Comparison of ENCODE assay signal across 8 mouse cellular contexts in the genomic region with DNA sequence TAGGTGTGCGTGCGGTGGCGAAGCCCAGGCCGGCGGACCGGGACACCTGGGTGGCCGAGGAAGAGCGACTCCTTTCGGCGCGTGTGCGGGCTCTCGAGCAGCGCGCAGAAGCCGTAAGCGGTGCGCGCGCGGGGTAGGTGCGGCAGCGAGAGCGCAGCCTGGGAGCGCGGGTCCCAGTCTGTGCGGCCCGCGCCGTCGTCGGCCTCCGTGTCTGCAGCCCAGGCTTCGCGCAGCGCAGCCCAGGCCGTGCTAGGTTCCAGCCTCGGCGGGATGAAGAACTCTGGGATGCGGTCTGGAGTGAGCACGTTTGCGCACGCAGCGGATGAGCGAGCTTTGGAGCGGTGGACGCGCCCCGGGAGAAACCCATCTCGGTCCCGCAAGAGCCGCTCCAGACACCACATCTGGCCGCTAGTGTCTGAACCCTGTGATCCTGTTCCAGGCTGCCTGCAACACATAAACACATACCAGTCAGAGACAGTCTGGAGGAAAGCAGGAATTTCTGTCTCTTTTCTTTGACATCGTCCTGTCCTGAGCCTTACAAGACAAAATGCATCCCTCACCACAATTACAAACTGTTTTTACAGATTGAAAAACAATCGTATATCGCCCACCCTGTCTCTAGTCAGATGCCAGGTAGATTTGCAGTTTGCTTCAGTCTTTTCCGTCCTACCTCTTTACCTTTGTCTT. TPM values are rescaled to one million over a fixed set of nuclear protein-coding genes. Genes with fewer than 3 reads are reported as not detected.
DNase-seq lines count a peak whose midpoint lies in the region; ATAC-seq and TF ChIP-seq lines count a peak whose summit lies in the region.

No protein-coding gene starts in this region.

- H3K9me3 ChIP-seq in heart, embryonic 10.5 days: 0 out of 2 replicates have a peak, but pooled peaks cover 3% of the 10 kb centered on the region
- H3K9me3 ChIP-seq in ES-E14 (ENCODE audit: control insufficient read depth, insufficient read depth, low read depth, low read length): no peaks in the 10 kb centered on the region
- no peaks in the 10 kb centered on the region for H3K9me3 ChIP-seq in embryonic facial prominence, embryonic 11.5 days (replicated peaks; ENCODE audit: control insufficient read depth, low read length)
- no peaks in the 10 kb centered on the region for H3K9me3 ChIP-seq in midbrain, embryonic 10.5 days (replicated peaks)

- ATAC-seq in embryonic facial prominence, embryonic 11.5 days (replicated peaks; ENCODE audit: insufficient number of reproducible peaks, low FRiP score, low TSS enrichment, low read depth): peak; percentile 31

- H3K4me2 ChIP-seq in embryonic facial prominence, embryonic 11.5 days (ENCODE audit: low read depth, low read length): peak overlapping the region; percentile 95

- peak overlapping the region; percentile 54 for H3K9ac ChIP-seq in ES-E14 (ENCODE audit: insufficient read depth, low read depth, low read length, poor library complexity, severe bottlenecking)
- peak overlapping the region; percentile 58 for H3K9ac ChIP-seq in embryonic facial prominence, embryonic 11.5 days (replicated peaks; ENCODE audit: low read length)

- DNase-seq in heart, embryonic 10.5 days (ENCODE audit: low spot score): no peak
- DNase-seq in heart, adult 9 months (ENCODE audit: low spot score in 2 of 2): no peak
- no peak for DNase-seq in ES-E14 (ENCODE audit: low read depth, low spot score)
- peak; percentile 53 for DNase-seq in embryonic facial prominence, embryonic 11.5 days (ENCODE audit: low spot score)
- DNase-seq in induced T-regulatory cell, adult 2 months (ENCODE audit: low read depth): peak; percentile 34
- no peak for DNase-seq in midbrain, embryonic 10.5 days (ENCODE audit: low spot score)
- DNase-seq in frontal cortex, postnatal 14 days (ENCODE audit: low spot score in 2 of 2): no peak
- DNase-seq in spleen, postnatal 14 days (ENCODE audit: low spot score in 2 of 2): no peak

- H3K36me3 ChIP-seq in heart, embryonic 10.5 days: no peaks in the 10 kb centered on the region
- no peaks in the 10 kb centered on the region for H3K36me3 ChIP-seq in ES-E14 (ENCODE audit: control insufficient read depth, insufficient read depth, low read length, poor library complexity, severe bottlenecking)
- H3K36me3 ChIP-seq in embryonic facial prominence, embryonic 11.5 days (replicated peaks; ENCODE audit: control insufficient read depth, insufficient read depth, low read depth, low read length): no peaks in the 10 kb centered on the region
- no peaks in the 10 kb centered on the region for H3K36me3 ChIP-seq in midbrain, embryonic 10.5 days

- peaks cover 47% of the 10 kb centered on the region for H3K27me3 ChIP-seq in heart, embryonic 10.5 days (ENCODE audit: insufficient read depth, poor library complexity, severe bottlenecking)
- H3K27me3 ChIP-seq in embryonic facial prominence, embryonic 11.5 days (ENCODE audit: control insufficient read depth, insufficient read depth, low read length): peaks cover 20% of the 10 kb centered on the region
- H3K27me3 ChIP-seq in midbrain, embryonic 10.5 days (ENCODE audit: low read depth, poor library complexity, severe bottlenecking): peaks cover 65% of the 10 kb centered on the region

- H3K4me3 ChIP-seq in heart, embryonic 10.5 days: peak overlapping the region; percentile 71
- H3K4me3 ChIP-seq in ES-E14 (ENCODE audit: insufficient read depth in 1 of 2, low read depth in 1 of 2, low read length in 2 of 2, poor library complexity in 1 of 2, severe bottlenecking in 1 of 2): peak overlapping the region; percentile 72 to 78
- peak overlapping the region; percentile 49 for H3K4me3 ChIP-seq in embryonic facial prominence, embryonic 11.5 days (ENCODE audit: low read depth, low read length)
- peak overlapping the region; percentile 60 for H3K4me3 ChIP-seq in midbrain, embryonic 10.5 days

- WGBS in heart, embryonic 10.5 days: under 1% methylated on average over 55 of the region's 57 CpGs
- WGBS in embryonic facial prominence, embryonic 11.5 days: 1% methylated on average over 57 of the region's 57 CpGs
- 1% methylated on average over 57 of the region's 57 CpGs for WGBS in midbrain, embryonic 10.5 days

- in situ Hi-C loops in ES-E14 (cut with MboI; ENCODE audit: low sequenced_read_pairs in 2 of 2, unreplicated experiment in 2 of 2): no loop called here

- peaks cover 20% of the 10 kb centered on the region for H3K4me1 ChIP-seq in heart, embryonic 10.5 days
- peaks cover 2% of the 10 kb centered on the region in 2 experiments; a peak in 2 of 4 replicates for H3K4me1 ChIP-seq in ES-E14 (ENCODE audit: control insufficient read depth in 2 of 2, insufficient read depth in 2 of 2, low read length in 2 of 2, poor library complexity in 1 of 2)
- peaks cover 5% of the 10 kb centered on the region; the same call in 1 of the 2 replicates for H3K4me1 ChIP-seq in embryonic facial prominence, embryonic 11.5 days (ENCODE audit: control insufficient read depth, insufficient read depth, low read length)
- peaks cover 21% of the 10 kb centered on the region for H3K4me1 ChIP-seq in midbrain, embryonic 10.5 days

- peak overlapping the region; percentile 84 for H3K27ac ChIP-seq in heart, embryonic 10.5 days
- no peak overlapping the region for H3K27ac ChIP-seq in ES-E14 (ENCODE audit: insufficient read depth, low read depth, low read length, poor library complexity, severe bottlenecking)
- no peak overlapping the region for H3K27ac ChIP-seq in embryonic facial prominence, embryonic 11.5 days (replicated peaks; ENCODE audit: low read depth, low read length)
- peak overlapping the region; percentile 52; the same call in 1 of the 2 replicates for H3K27ac ChIP-seq in midbrain, embryonic 10.5 days (replicated peaks)

TF ChIP-seq in ES-E14, 5 proteins besides CTCF, POLR2A, EP300 and RAD21:
- TF ChIP-seq ZNF384 (IDR thresholded peaks at IDR 0.05; ENCODE audit: low read depth, low read length): no peak
- TF ChIP-seq MAFK (IDR thresholded peaks at IDR 0.05; ENCODE audit: insufficient read depth, low read depth, low read length): no peak
- TF ChIP-seq HCFC1 (IDR thresholded peaks at IDR 0.05; ENCODE audit: borderline replicate concordance, insufficient read depth, low read length): no peak; the same call in 1 of the 2 replicates
- TF ChIP-seq CHD2 (IDR thresholded peaks at IDR 0.05; ENCODE audit: low read depth, low read length): no peak
- TF ChIP-seq ZC3H11A (IDR thresholded peaks at IDR 0.05; ENCODE audit: borderline replicate concordance, low read depth, low read length): no peak

RNA-seq across cellular contexts. Expression of a gene that starts 0.6 kb away (rescaled TPM):
- polyA plus RNA-seq in heart, embryonic 10.5 days (2016; fragmentation: Nextera tagmentation; extraction: Ambion mirVana): 0.49 and 0.65 TPM in 2 replicates
- total RNA-seq in ES-E14 (2012; rRNA removed): not detected in 2 replicates
- polyA plus RNA-seq in embryonic facial prominence, embryonic 11.5 days (2014; fragmentation: Nextera tagmentation; extraction: Ambion mirVana): not detected in 2 replicates
- polyA plus RNA-seq in midbrain, embryonic 10.5 days (2016; fragmentation: Nextera tagmentation; extraction: Ambion mirVana): not detected in 2 replicates

RNA-seq across cellular contexts. Expression of a gene that starts 8.7 kb away (rescaled TPM):
- 3.9 and 4.4 TPM in 2 replicates for polyA plus RNA-seq in heart, embryonic 10.5 days (2016; fragmentation: Nextera tagmentation; extraction: Ambion mirVana)
- 27.3 and 38.5 TPM in 2 replicates for total RNA-seq in ES-E14 (2012; rRNA removed)
- 4.9 and 5.2 TPM in 2 replicates for polyA plus RNA-seq in embryonic facial prominence, embryonic 11.5 days (2014; fragmentation: Nextera tagmentation; extraction: Ambion mirVana)
- polyA plus RNA-seq in midbrain, embryonic 10.5 days (2016; fragmentation: Nextera tagmentation; extraction: Ambion mirVana): 4.0 and 5.1 TPM in 2 replicates

Comparison
In these comparisons a context has a peak if more than half of its experiments do, and no peak if none do; other contexts are left out.
1. DNase-seq: peak in embryonic facial prominence, embryonic 11.5 days (single experiment) and induced T-regulatory cell, adult 2 months (single experiment); none in heart, embryonic 10.5 days (single experiment), heart, adult 9 months (0 of 2), ES-E14 (single experiment), midbrain, embryonic 10.5 days (single experiment), frontal cortex, postnatal 14 days (0 of 2) and spleen, postnatal 14 days (0 of 2).
2. H3K27ac ChIP-seq: peak in heart, embryonic 10.5 days (single experiment) and midbrain, embryonic 10.5 days (single experiment); none in ES-E14 (single experiment) and embryonic facial prominence, embryonic 11.5 days (single experiment).
3. Peak in every context shown above with its lines, with median percentiles within 50 percentile points of each other: H3K4me3 ChIP-seq.